Mouse (Mus musculus): Measurements from ENCODE around the gene Nol11.

DNA sequence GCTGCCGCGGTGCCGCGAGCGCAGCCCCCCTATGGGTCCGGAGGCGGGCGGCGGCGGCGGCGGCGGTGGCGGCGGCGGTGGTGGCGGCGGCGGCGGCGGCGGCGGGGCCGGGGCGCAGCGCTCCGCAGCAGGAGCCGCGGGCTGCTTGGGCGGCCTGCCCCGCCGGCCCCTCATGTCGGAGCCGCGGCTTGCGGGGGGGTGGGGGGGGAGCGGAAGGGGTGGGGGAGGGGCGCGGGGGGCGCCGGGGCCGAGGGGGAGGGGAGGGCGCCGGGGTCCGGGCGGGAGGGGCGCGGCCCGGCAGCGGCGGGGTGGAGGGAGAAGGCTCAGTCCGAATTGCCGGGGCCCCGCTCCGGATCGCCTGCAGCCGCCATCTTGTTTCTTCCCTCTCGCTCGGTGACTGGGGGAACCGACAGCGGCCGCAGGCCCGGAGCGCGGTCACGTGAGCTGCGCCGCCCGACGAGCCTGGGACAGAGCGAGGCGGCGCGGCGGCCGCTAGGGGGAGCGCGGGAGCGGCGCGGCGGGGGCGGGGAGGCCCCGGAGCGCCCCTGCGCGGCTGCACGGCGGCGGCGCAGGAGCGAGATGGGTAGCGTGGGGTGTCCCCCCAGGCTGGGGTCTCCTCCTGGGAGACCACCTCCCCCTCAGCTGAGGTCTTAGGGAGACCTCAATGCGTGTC is 57.3 kb downstream of the Nol11 start, which contains the start of gene Bptf:
- no peak for TF ChIP-seq ZNF384 (IDR thresholded peaks at IDR 0.05; ENCODE audit: low read depth, low read length)
- no peak for TF ChIP-seq MAFK (IDR thresholded peaks at IDR 0.05; ENCODE audit: insufficient read depth, low read depth, low read length)
- no peak for TF ChIP-seq CHD2 (IDR thresholded peaks at IDR 0.05; ENCODE audit: low read depth, low read length)

Measured in ES-E14 (cell line).